ENCODE assay signal across 11 mouse cellular contexts in genomic region chr4:117605099-117605953, GRCm38 (mm10). TPM values are rescaled to one million over a fixed set of nuclear protein-coding genes. Genes with fewer than 3 reads are reported as not detected.
DNase-seq lines count a peak whose midpoint lies in the region; ATAC-seq lines count a peak whose summit lies in the region.
"Had no signal": no experiment of that assay in that cellular context is flagged by ENCODE, and none has a peak within 500 bp of the region (broad histone marks: within the 10 kb centered on the region; RNA-seq: fewer than 3 reads in every experiment).

No protein-coding gene starts in this region.

- 0 out of 2 replicates have a peak overlapping the region, but pooled peaks have one; percentile 5 for H3K9ac ChIP-seq in heart, embryonic 13.5 days
- H3K9ac ChIP-seq in heart, embryonic 11.5 days (ENCODE audit: low read depth, low read length), result no peak overlapping the region
- no peak overlapping the region for H3K9ac ChIP-seq in hindbrain, embryonic 11.5 days (ENCODE audit: low read depth, low read length)
- H3K9ac ChIP-seq in midbrain, embryonic 13.5 days (replicated peaks), result peak overlapping the region; percentile 28
- H3K9ac ChIP-seq: embryonic facial prominence, embryonic 12.5 days; lung, embryonic 15.5 days had no signal

- ATAC-seq in heart, embryonic 13.5 days (ENCODE audit: extremely low read depth, insufficient number of reproducible peaks, low FRiP score, low TSS enrichment), result no peak
- ATAC-seq in heart, embryonic 11.5 days (replicated peaks; ENCODE audit: insufficient number of reproducible peaks, low FRiP score, low TSS enrichment), result no peak
- ATAC-seq in hindbrain, embryonic 11.5 days (ENCODE audit: low FRiP score), result peak; percentile 76
- peak; percentile 73 for ATAC-seq in midbrain, embryonic 13.5 days
- no peak for ATAC-seq in megakaryocyte progenitor cell, adult 5-6 weeks (replicated peaks; ENCODE audit: poor library complexity)

- no peak overlapping the region for H3K4me2 ChIP-seq in heart, embryonic 13.5 days
- no peak overlapping the region for H3K4me2 ChIP-seq in heart, embryonic 11.5 days
- H3K4me2 ChIP-seq in hindbrain, embryonic 11.5 days (replicated peaks; ENCODE audit: low read depth, low read length), result no peak overlapping the region
- 0 out of 2 replicates have a peak overlapping the region, but pooled peaks have one; percentile 0 for H3K4me2 ChIP-seq in midbrain, embryonic 13.5 days (replicated peaks)
- H3K4me2 ChIP-seq: embryonic facial prominence, embryonic 12.5 days; lung, embryonic 15.5 days had no signal

- H3K27me3 ChIP-seq in heart, embryonic 13.5 days (replicated peaks), result no peaks in the 10 kb centered on the region
- no peaks in the 10 kb centered on the region for H3K27me3 ChIP-seq in heart, embryonic 11.5 days (ENCODE audit: control insufficient read depth, insufficient read depth, low read length)
- H3K27me3 ChIP-seq in hindbrain, embryonic 11.5 days (ENCODE audit: control insufficient read depth, insufficient read depth, low read length), result no peaks in the 10 kb centered on the region
- no peaks in the 10 kb centered on the region for H3K27me3 ChIP-seq in midbrain, embryonic 13.5 days
- H3K27me3 ChIP-seq: embryonic facial prominence, embryonic 12.5 days; lung, embryonic 15.5 days had no signal

- DNase-seq in cerebellum, adult 9-11 months, result peak; percentile 69
- peak; percentile 58 for DNase-seq in hindbrain, embryonic 11.5 days (ENCODE audit: low spot score)
- DNase-seq in gastrocnemius, postnatal 36 days, result no peak
- DNase-seq in right cerebral cortex, adult 2 months (ENCODE audit: low spot score in 2 of 2), result no peak
- DNase-seq: thymus, postnatal 4 days had no signal

- H3K36me3 ChIP-seq in heart, embryonic 13.5 days, result peaks cover 41% of the 10 kb centered on the region
- no peaks in the 10 kb centered on the region for H3K36me3 ChIP-seq in heart, embryonic 11.5 days (ENCODE audit: control insufficient read depth, insufficient read depth, low read length)
- H3K36me3 ChIP-seq in hindbrain, embryonic 11.5 days (ENCODE audit: control insufficient read depth, insufficient read depth, low read length), result no peaks in the 10 kb centered on the region
- peaks cover 14% of the 10 kb centered on the region; the same call in 1 of the 2 replicates for H3K36me3 ChIP-seq in midbrain, embryonic 13.5 days

- no peaks in the 10 kb centered on the region for H3K9me3 ChIP-seq in heart, embryonic 13.5 days
- no peaks in the 10 kb centered on the region for H3K9me3 ChIP-seq in heart, embryonic 11.5 days (replicated peaks; ENCODE audit: control insufficient read depth, low read length)
- H3K9me3 ChIP-seq in hindbrain, embryonic 11.5 days (ENCODE audit: control insufficient read depth, low read length), result no peaks in the 10 kb centered on the region
- no peaks in the 10 kb centered on the region for H3K9me3 ChIP-seq in midbrain, embryonic 13.5 days
- H3K9me3 ChIP-seq: embryonic facial prominence, embryonic 12.5 days; lung, embryonic 15.5 days had no signal

- no peak overlapping the region for H3K4me3 ChIP-seq in heart, embryonic 13.5 days
- H3K4me3 ChIP-seq in heart, embryonic 11.5 days (ENCODE audit: low read depth, low read length), result no peak overlapping the region
- no peak overlapping the region for H3K4me3 ChIP-seq in hindbrain, embryonic 11.5 days (ENCODE audit: low read depth, low read length)
- H3K4me3 ChIP-seq in midbrain, embryonic 13.5 days (replicated peaks), result no peak overlapping the region
- H3K4me3 ChIP-seq: embryonic facial prominence, embryonic 12.5 days; lung, embryonic 15.5 days had no signal

- no peak overlapping the region for H3K27ac ChIP-seq in heart, embryonic 13.5 days (replicated peaks)
- H3K27ac ChIP-seq in heart, embryonic 11.5 days (ENCODE audit: low read depth, low read length), result no peak overlapping the region
- H3K27ac ChIP-seq in hindbrain, embryonic 11.5 days (ENCODE audit: low read depth, low read length), result peak overlapping the region; percentile 78
- peak overlapping the region; percentile 87 for H3K27ac ChIP-seq in midbrain, embryonic 13.5 days
- H3K27ac ChIP-seq: embryonic facial prominence, embryonic 12.5 days; lung, embryonic 15.5 days had no signal

- intact Hi-C loops in gastrocnemius, postnatal 36 days (cut with DNase I), result no loop called here

- 54% methylated on average over 16 of the region's 16 CpGs for WGBS in heart, embryonic 13.5 days
- WGBS in heart, embryonic 11.5 days (ENCODE audit: insufficient replicate concordance), result 49% methylated on average over 16 of the region's 16 CpGs
- 17% methylated on average over 16 of the region's 16 CpGs for WGBS in hindbrain, embryonic 11.5 days
- WGBS in midbrain, embryonic 13.5 days, result 27% methylated on average over 16 of the region's 16 CpGs

- peaks cover 62% of the 10 kb centered on the region for H3K4me1 ChIP-seq in heart, embryonic 13.5 days
- peaks cover 32% of the 10 kb centered on the region for H3K4me1 ChIP-seq in heart, embryonic 11.5 days (ENCODE audit: control insufficient read depth, insufficient read depth, low read length)
- H3K4me1 ChIP-seq in hindbrain, embryonic 11.5 days (replicated peaks; ENCODE audit: control insufficient read depth, insufficient read depth, low read length), result peaks cover 16% of the 10 kb centered on the region; the same call in 1 of the 2 replicates
- H3K4me1 ChIP-seq in midbrain, embryonic 13.5 days (replicated peaks), result peaks cover 54% of the 10 kb centered on the region
- H3K4me1 ChIP-seq: lung, embryonic 15.5 days had no signal

RNA-seq across cellular contexts. Expression of gene Eri3, which starts 55.2 kb away (rescaled TPM):
- 102 and 108 TPM in 2 replicates for polyA plus RNA-seq in heart, embryonic 13.5 days (2015; fragmentation: Nextera tagmentation; extraction: Ambion mirVana)
- polyA plus RNA-seq in heart, embryonic 11.5 days (2014; fragmentation: Nextera tagmentation; extraction: Ambion mirVana), result 98.9 and 102 TPM in 2 replicates
- polyA plus RNA-seq in hindbrain, embryonic 11.5 days (2014; fragmentation: Nextera tagmentation; extraction: Ambion mirVana), result 110 and 119 TPM in 2 replicates
- polyA plus RNA-seq in midbrain, embryonic 13.5 days (2015; fragmentation: Nextera tagmentation; extraction: Ambion mirVana), result 190 and 195 TPM in 2 replicates
- total RNA-seq in gastrocnemius, postnatal 36 days (2021), result 10 to 100 TPM; 78.4 to 92.3 TPM
- 60.4 and 75.6 TPM in 2 replicates for total RNA-seq in megakaryocyte progenitor cell, adult 5-6 weeks (2015)
- total RNA-seq in megakaryocyte progenitor cell, adult 5-6 weeks (2017), result 26.9 and 36.0 TPM in 2 replicates

Comparison
In these comparisons a context has a peak if more than half of its experiments do, and no peak if none do; other contexts are left out.
1. H3K9ac ChIP-seq: peak in heart, embryonic 13.5 days (single experiment) and midbrain, embryonic 13.5 days (single experiment); none in heart, embryonic 11.5 days (single experiment) and hindbrain, embryonic 11.5 days (single experiment).
2. ATAC-seq: peak in hindbrain, embryonic 11.5 days (single experiment) and midbrain, embryonic 13.5 days (single experiment); none in heart, embryonic 13.5 days (single experiment), heart, embryonic 11.5 days (single experiment) and megakaryocyte progenitor cell, adult 5-6 weeks (single experiment).
3. H3K27ac ChIP-seq: peak in hindbrain, embryonic 11.5 days (single experiment) and midbrain, embryonic 13.5 days (single experiment); none in heart, embryonic 13.5 days (single experiment) and heart, embryonic 11.5 days (single experiment).
4. DNase-seq: peak in cerebellum, adult 9-11 months (single experiment) and hindbrain, embryonic 11.5 days (single experiment); none in gastrocnemius, postnatal 36 days (0 of 2) and right cerebral cortex, adult 2 months (0 of 2).